Mouse (Mus musculus) heart, postnatal 14 days (tissue): ENCODE data around the gene Gm11492. TPM values are rescaled to one million over a fixed set of nuclear protein-coding genes. Genes with fewer than 3 reads are reported as not detected.

ENCODE experiments used
- DNase-seq, 2 experiments: peaks; one replicate each; pipeline ENCODE4 v3.0.0; 2021 to 2022
- intact Hi-C: fragments of 180-260 bp; cut with DNase I; formaldehyde crosslinking; loops from one replicate; pipeline ENCODE4 v1.15.1; 2025
- total RNA-seq, 2 experiments: library from RNA; stranded (reverse); gene quantifications; 2 replicates each; pipeline ENCODE4 v1.2.3; 2021

Gm11492 gene
- total RNA-seq, 2 experiments from 2014 or later: not detected

DNA sequence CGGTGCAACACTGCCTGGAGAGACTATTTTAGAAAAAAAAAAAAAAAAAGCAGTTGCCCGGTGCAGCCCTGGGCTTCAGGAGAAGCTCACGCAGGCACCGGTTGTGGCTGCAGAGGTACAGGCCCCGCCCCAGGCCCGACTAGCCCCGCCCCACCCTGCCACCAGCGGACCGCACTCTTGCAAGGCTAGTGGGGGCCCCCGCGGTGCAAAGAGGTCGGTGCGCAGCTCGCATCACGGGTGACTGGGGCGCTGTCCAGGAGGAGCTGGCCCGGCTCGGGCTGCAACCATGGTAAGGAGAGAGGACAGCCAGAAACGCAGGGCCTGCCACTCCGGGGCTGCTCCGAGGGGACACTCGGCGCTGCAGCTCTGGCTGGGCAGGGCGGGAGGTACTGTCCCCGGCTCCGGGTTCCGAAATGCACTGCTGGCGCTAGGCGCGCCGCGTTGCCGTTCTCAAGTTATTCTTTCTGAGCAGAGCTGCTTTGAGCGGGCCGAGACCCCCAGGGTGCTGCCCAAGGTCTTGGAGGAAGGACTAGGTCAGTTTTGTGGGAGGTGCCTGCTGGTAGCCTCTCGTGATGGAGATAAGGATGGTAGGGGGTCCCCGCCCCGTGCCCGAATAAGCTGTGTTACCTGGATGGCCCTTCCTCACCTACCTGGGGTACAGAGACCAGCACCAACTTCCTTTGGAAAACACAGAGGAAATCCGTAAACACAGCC, 12.0 kb downstream of the Gm11492 start:
- intact Hi-C loops: no loop called here
- peak; percentile 75 to 77 for DNase-seq

DNA sequence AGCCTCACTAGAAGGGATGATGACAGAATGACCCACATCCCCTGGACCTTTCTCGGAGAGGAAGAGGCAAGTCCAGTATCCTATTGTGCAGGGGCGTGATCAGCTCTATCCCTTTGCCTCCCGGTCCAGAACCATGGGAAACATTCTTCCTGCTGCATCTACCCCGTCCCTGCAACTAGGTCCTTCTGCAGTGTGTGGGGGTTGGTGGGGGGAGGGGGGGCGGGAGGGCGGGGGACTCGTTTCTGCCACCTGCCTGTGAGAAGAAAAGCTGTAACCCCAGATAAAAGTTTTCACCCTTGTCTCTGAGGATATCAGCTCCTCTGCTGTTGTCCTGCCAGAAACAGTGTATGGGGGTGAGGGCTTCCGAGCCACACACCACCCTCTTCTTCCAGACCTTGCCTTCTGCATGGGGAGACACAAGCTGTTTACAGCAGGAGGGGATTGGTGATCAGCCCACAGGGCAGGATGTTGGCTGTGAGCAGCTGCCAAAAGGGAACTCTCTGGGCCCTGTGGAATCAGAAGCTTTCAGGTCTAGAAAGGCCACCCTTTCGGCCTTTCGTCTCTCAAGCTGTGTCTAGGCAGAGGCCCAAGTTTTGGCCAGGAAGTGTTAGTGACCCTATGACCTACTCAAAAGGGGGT, 12.6 kb downstream of the Gm11492 start:
- intact Hi-C loops: no loop called here
- DNase-seq: peak; percentile 50

DNA sequence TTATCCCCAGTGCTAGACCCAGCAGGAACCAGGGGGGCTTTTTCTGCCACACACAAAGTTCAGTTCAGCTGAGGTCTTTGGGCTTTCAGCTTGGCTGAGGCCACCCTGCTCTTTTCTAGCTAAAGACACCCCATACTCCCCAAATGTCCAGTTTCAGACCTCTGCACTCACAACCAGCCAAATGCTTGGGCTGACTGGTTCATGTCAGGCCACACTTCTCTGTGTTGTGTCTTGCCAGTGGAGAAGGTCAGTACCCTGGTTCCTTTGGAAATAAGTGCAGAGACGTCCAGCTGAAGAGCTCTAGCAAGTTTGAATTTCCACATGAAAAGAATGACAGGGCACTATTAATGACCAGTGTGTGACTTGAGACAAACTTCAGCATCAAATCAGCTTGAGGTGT, 13.3 kb downstream of the Gm11492 start:
- no peak for DNase-seq
- intact Hi-C loops: no loop called here

DNA sequence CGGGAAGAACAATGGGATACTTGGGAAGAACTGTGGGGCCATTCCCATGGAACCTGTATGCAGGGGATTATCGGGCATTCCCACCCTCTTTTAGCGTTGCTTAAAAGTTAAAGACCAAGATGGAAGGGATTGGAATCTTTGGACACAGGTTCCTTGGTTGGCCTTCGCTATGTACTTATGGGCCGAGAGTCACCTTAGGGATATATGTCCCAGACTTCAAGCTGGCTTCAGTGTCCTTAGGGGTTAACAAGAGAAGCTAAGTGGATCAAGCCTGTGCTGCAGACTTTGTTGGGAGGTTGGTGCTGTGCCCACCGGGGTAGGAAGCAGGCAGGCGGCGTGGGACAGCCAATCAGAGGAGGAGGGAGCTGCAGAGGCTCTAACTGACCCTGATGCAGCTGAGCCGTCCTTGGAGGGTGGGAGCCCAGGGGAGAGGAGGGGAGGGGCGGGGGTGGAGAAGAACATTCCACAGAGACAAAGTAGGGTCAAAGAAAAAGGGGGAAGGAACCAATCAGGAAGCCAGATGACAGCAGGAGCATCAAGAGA, 14.2 kb downstream of the Gm11492 start:
- intact Hi-C loops: no loop called here

DNA sequence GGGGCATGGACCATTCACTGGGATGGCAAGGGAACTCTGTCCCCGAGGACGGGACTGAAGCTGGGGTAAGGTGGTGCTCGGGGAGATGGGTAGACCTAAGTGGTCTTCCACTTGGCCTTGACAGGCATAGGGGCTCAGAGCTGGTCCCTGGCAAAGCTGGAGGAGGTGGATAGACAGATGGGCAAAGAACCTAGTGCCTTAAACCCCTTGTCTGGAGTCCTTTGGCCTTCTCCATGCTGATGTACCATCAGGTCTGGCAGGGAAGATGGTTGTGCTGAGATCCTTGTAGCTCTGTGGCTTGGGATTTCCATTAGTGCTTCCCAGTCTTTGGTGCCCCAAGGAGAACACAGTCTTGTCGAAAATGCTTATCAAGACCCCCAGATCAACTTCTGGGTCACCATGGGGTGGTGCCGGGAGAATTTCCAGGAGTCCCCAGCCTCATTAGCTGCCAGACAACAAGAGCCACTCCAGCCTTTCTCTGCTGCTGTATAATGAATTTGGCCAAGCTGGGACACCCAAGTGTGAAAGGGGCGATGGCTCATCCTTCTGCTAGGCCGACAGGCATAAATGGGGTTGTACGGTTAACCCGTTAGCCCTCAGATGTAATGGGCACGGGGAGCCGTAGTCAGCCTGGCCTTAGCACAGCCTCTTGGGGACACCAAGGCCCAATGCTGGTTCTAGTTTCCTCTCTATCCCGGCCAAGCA, 14.9 kb downstream of the Gm11492 start:
- intact Hi-C loops: no loop called here
- DNase-seq: no peak

More for the DNA sequence above, 14.2 kb downstream of the Gm11492 start:
- no peak for DNase-seq

DNA sequence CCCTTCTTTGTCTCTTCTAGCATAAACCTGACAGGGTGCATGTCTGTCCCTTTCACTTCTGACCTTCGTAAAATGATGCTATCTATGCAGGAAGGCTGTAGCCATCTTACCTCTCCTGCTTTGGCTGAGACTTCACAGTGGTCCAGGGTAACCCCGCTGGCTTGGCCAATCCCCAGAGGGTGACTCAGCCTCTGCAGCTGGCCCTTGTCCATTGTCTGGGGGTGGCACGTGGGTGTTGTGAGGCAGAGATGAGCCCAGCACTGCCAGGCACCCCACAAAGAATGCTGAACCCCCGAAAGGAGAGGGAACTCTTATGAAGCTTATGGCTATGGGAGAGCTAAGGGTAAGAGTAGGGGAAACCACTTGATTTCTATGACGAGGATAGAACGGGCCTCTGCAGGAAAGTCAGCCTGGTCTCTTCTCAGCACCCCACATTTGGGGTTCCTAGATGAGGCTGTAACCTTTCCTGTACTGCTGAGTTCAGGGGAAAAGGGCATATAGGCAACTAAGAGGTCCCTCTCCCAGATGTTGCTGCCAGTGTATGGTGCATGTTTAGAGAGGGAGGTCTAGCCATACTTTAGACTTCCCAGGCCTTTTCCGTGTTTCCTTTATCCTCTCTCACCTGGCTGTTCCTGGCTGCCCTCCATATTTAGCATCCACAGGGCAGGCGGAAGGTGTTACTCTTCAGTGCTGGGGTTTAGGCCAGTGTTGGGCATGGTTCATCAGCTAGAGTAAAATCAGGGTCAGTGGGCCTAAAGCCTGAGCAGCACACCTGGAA, 15.7 kb downstream of the Gm11492 start:
- intact Hi-C loops: no loop called here
- DNase-seq: no peak

DNA sequence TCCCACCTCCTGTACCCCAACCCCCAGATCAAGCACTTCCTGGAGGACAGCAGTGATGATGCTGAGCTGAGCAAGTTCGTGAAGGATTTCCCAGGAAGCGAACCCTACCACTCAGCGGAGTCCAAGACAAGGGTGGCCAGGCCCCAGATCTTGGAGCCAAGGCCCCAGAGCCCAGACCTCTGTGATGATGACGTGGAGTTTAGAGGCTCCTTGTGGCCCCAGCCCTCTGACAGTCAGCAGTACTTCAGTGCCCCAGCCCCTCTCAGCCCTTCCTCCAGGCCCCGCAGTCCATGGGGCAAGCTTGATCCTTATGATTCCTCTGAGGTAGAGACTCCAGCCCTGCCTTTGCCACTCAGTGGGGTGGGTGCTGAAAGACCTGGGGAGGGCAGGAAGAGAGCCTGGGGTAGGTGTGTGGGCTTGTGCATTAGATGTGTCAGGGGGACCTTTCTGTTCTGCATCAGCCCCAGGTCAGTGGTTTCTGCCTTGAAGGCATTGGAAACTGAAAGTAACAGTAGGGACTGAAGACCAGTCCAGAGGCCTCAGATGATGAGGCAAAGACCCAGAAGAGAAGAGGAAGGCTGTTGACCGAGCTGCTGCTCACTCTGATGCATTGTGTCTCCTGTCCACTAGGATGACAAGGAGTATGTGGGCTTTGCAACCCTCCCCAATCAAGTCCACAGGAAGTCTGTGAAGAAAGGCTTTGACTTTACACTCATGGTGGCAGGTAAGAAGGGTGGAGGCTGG, 17.0 kb downstream of the Gm11492 start:
- no peak for DNase-seq
- intact Hi-C loops: no loop called here

DNA sequence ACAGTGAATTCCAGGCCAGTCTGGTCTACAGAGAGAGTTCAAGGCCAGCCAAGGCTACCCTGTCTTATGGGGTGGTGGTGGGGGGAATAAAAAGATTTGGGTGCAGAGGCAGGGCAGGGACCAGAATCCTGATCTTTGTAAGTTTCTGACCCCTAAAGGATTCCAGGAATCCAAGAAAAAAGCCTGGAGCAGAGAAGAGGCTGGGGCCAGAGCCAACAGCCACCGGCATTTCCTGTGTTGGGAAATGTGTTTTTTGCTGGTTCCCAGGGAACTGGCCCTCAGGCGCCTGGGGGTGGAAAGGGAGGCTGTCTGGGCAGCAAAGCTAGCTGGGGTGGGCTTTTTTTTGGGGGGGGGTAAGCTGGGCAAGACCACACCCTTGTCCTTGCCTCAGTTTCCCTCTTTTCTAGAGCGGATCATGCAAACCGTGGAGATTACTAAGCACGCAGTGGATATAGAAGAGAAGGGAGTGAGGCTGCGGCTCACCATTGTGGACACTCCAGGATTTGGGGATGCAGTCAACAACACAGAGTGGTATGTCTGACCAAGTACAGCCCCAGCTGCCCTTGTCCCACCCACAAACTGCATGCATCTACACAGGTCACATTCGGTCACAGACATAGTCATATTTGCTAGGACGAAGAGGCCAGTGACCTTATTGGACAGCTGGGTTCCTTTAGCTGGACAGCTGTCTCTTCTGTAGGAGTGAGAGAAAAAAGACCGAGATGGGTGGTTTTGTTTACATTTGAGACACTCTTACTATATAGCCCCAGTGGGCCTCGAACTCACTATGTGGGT, 18.5 kb downstream of the Gm11492 start:
- intact Hi-C loops: no loop called here
- DNase-seq: peak; percentile 66 to 74

DNA sequence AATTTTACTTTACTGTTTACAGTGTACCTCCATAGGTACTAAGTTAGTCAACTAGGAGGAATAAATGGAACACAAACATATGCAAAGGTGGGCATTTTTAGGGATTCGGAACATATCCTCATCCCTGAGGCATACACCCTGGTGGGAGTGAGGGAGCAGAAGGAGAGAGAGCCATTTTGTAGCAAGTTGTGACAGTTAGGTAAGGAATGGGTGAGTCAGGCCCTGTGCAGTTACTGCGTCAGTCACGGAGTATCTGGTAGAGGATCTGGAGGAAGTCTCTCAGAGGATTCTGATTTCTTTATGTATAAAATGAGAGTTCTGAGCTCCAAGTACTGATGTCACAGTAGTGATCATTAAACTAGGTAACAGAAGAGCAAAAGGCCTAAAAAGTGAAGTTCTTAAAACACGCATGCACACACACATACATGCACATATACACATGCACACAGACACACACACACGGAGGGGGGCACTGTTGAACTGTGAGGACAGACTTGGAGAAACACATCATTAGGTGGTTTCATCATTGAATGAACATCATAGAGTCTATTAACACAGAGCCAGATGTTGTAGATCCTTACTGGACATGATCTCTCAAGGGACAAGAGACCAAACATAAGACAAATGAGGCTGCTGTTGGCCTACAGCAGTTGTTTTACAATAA, 20.9 kb downstream of the Gm11492 start:
- intact Hi-C loops: no loop called here
- DNase-seq: no peak

DNA sequence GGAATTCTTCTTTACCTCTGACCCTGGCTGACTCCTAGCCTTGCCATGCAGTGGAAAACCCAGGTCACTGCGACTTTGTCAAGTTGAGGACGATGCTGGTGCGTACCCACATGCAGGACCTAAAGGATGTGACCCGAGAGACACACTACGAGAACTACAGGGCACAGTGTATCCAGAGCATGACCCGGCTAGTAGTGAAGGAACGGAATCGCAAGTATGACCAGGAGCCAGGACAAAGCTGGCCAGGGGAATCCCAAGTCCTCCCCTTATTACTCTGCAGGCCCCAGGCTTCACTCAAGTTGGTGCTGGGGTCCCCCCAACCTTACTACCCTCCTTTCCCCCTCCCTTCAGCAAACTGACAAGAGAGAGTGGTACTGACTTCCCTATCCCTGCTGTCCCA, 23.2 kb downstream of the Gm11492 start:
- intact Hi-C loops: loop anchor here (5.0 kb wide), 2 partner anchors 67 to 122 kb away; no protein-coding TSS in a partner anchor
- no peak for DNase-seq

DNA sequence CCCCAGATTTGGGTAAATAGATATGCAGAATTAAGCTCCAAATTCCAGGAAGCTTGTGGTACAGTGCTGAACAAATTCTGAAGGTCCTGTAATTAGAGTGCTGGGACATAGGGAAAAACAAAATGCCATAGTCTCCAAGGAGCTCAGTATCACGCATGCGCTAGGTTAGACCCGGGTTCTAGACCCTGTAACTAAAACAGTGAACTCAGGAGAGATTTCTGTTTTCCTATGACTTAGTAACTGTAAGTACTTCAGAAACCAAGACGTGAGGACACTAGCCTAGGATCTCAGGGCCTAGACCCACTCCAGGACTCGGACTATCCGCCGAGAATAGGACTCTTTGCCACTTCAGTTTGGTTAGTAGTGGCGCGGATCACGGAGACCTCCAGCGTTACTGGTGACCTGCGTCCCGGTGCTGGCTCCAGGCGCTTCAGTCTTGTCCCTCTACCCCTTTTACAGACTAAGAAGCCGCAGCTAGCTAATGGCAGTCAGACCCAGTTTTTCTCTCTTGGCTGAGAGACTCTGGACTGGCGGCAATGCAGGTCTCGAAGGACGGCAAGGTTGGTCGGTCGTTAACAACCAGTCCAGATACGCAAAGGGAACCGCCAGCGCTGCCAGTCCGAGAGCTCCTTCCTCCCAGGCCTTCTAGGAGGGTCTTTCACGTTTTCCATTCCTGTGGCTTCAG, 24.5 kb downstream of the Gm11492 start:
- intact Hi-C loops: loop anchor here (5.0 kb wide), 2 partner anchors 69 to 124 kb away; no protein-coding TSS in a partner anchor
- peak; percentile 43 to 55 for DNase-seq

DNA sequence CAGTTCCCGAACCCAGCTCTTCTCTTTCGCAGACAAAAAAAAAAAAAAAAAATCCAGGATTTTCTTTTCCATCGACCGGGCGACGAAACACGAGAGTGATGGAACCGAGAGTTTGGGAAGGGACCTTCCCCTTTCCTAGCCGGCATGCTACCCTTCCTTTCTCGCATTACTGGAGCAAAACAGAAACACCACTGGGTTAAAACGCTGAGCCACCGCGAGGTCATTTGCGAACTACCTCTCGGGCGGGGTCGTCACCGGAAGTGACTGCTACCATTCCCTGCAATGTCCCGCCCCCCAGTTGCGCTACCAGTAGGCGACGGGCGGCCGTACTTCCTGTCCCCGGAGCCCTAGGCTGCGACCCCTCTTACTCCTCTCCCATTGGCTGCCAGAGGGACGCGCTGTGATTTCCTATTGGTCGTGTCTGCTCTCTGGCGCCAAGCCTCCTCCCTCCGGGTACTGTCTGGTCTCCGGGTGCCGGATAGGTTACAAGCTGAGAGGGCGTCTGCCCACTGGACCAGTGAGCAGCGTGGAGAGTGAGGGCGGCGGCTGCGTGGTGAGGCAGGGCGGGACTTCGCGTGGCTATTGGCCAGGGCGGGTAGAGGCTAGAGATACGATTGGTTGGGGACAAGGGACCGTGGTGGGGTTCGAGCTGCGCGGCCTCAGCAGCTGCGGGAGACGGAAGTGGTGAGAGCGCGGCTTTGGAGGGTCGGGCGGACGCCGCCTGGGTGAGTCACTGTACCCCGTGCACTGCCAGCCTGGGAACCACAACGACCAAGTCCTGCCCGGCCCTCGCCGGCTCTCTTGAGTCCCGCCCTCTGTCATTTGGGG, 25.3 kb downstream of the Gm11492 start, which contains the start of gene Mtmr4:
Gene Mtmr4, plus strand, starts transcription at position 637 of the 828 bp plus-strand sequence.
- peak; percentile 98 for DNase-seq
- intact Hi-C loops: loop anchor here (5.0 kb wide), 2 partner anchors 69 to 124 kb away; no protein-coding TSS in a partner anchor

DNA sequence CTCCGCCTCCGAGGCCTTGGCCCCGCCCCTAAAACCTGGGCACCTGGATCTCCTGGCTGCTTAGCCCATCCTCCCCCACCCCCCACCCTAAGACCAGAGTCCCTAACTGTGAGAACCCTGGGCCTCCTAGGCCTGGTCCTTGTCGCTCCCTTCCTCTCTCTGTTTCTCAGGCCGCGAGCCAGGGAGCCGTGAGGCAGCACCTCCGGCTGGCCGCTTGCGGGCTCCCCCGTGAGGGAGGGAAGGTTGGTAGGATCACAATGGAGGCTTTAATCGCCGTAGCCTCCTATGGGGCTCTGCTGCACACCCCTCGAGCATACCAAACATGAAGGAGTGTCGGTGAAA, 25.9 kb downstream of the Gm11492 start:
- intact Hi-C loops: loop anchor here (5.0 kb wide), 2 partner anchors 70 to 125 kb away; no protein-coding TSS in a partner anchor
- no peak for DNase-seq

DNA sequence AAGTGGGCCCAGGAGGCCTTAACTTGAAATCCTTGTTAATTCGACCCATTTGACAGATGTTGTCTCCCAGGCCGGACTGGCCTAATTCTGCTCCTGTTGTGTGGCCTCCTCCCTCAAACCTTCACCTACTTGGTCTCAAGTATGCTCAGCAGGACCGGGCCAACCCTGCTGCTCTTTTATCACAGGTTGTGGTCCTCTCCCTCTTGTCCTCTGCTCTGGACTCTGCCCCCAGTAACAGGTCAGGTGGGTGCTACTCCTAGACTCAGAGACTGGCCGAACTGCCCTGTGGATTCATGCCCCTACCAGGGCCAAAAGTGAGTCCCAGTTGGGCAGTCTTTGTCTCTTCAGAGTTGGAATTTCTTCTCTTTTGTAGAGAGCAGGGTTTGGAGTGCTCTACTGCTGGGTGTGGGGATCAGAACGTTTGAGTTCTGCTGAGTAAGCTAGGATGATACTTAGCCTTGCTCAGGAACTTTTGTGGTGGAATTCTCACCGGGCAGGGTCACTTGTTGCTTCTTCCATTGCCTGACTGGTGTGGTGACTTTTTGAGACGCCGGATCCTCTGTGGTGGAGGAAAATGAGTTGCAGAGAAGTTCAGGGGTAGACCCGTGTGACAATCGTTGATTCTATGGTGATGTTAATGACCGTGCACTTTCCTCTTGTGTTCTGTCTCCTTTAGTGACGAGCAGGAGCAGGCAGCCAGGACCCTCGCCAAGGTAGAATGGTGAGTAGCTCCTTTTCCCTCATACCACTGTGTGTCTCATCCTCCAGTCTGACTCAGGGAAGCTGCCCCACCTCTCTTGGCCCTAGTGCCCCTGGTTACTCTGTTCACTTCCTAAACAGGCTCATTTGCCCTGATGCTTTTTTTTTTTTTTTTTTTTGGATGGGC, 26.5 kb downstream of the Gm11492 start:
- intact Hi-C loops: loop anchor here (5.0 kb wide), 2 partner anchors 71 to 126 kb away; no protein-coding TSS in a partner anchor
- DNase-seq: no peak

DNA sequence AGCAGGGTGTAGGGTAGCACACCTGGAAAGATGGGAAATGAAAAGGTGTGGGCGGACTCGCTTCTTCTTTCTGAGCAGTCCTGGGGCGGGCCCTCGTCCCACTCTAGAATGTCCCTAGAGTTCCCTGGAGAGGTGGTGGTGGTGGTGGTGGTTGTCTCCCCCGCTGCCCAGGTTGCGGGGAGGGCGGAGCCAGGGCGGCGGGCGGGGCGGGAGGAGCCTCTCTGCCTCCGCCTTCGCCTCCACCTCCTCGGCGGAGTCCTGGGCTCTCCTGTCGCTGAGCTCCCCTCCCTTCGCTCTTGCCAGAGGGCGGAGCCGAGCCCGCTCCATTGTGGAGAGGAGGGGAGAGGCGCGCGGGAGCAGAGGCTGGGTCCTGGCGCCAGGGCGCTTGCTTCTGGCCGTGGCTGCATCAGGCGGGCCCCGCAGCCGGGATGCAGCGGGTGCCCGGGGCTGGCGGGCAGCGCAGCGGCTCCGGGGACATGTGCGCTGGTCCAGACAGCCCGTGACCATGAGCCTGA, 28.9 kb downstream of the Gm11492 start:
- DNase-seq: peak; percentile 86 to 87
- intact Hi-C loops: loop anchor here (5.0 kb wide), 1 partner anchor 43 kb away; no protein-coding TSS in a partner anchor
